Mouse (Mus musculus) thymus, adult 2 months (tissue): Measurements from ENCODE around the gene A930004D18Rik.

Experiments
- CTCF ChIP-seq: fragments of 200-500 bp; IDR thresholded peaks from 2 replicates; pipeline ENCODE4 v1.5.1; 2012; ENCODE audit warnings: mild to moderate bottlenecking, control low read depth, low read length, moderate library complexity, borderline replicate concordance; ENCODE audit not compliant: control insufficient read depth, poor library complexity, insufficient read depth; ENCODE audit errors: extremely low read depth
- POLR2A ChIP-seq: fragments of 200-500 bp; IDR thresholded peaks from 2 replicates; pipeline ENCODE4 v1.6.1; 2012; ENCODE audit warnings: mild to moderate bottlenecking, low read length, control low read depth, moderate library complexity; ENCODE audit not compliant: control insufficient read depth, poor library complexity, insufficient read depth; ENCODE audit errors: extremely low read depth

- TF ChIP-seq POLR2A, result no peak
- no peak for TF ChIP-seq CTCF
Observed at GRCm38 (mm10) chr2:18012866-18013265, 24.7 kb downstream of the A930004D18Rik start.
